Mouse (Mus musculus): ENCODE measurements around the gene Zc3h10. TPM values are rescaled to one million over a fixed set of nuclear protein-coding genes. Genes with fewer than 3 reads are reported as not detected.

Gene Zc3h10
- 32.2 TPM for polyA plus RNA-seq (2017; shearing (Covaris generic))

GRCm38 (mm10) chr10:128547361-128548032 lies at the start of gene Zc3h10:
Gene Zc3h10, minus strand, starts transcription at chr10:128547774.

GRCm38 (mm10) chr10:128589464-128590192 lies 42.1 kb upstream of the Zc3h10 start, which contains the start of gene Erbb3:
Gene Erbb3, minus strand, starts transcription at chr10:128589652.

GRCm38 (mm10) chr10:128565788-128566531 lies 18.4 kb upstream of the Zc3h10 start, which contains the start of gene Pa2g4:
Gene Pa2g4, minus strand, starts transcription at chr10:128565987.

GRCm38 (mm10) chr10:128548947-128549681 lies 1.5 kb upstream of the Zc3h10 start, which contains the start of gene Rpl41:
Gene Rpl41, minus strand, starts transcription at chr10:128549305.

GRCm38 (mm10) chr10:128525671-128526308 lies 21.8 kb downstream of the Zc3h10 start, which contains the start of gene Esyt1:
Gene Esyt1, minus strand, starts transcription at chr10:128525871.

GRCm38 (mm10) chr10:128498590-128498989 lies 49.0 kb downstream of the Zc3h10 start, which contains the start of gene Myl6b:
Gene Myl6b, minus strand, starts transcription at chr10:128498685.

GRCm38 (mm10) chr10:128493695-128494666 lies 53.6 kb downstream of the Zc3h10 start, which contains the start of gene Myl6:
Gene Myl6, minus strand, starts transcription at chr10:128494145.

Other genes with a start within 250 kb of the Zc3h10 start
- not detected for gene Il23a, start 249.0 kb downstream of the Zc3h10 start, polyA plus RNA-seq (2017; shearing (Covaris generic))
- 38.5 TPM for gene Pan2, start 244.4 kb downstream of the Zc3h10 start, polyA plus RNA-seq (2017; shearing (Covaris generic))
- 20.3 TPM for gene Cnpy2, start 225.3 kb downstream of the Zc3h10 start, polyA plus RNA-seq (2017; shearing (Covaris generic))
- gene Cs, start 210.0 kb downstream of the Zc3h10 start, polyA plus RNA-seq (2017; shearing (Covaris generic)): 107 TPM
- gene Coq10a, start 178.8 kb downstream of the Zc3h10 start, polyA plus RNA-seq (2017; shearing (Covaris generic)): 24.7 TPM
- gene Ankrd52, start 170.7 kb downstream of the Zc3h10 start, polyA plus RNA-seq (2017; shearing (Covaris generic)): 6.6 TPM
- not detected for gene Slc39a5, start 146.5 kb downstream of the Zc3h10 start, polyA plus RNA-seq (2017; shearing (Covaris generic))
- gene Nabp2, start 136.3 kb downstream of the Zc3h10 start, polyA plus RNA-seq (2017; shearing (Covaris generic)): 47.4 TPM
- gene Rnf41, start 136.1 kb downstream of the Zc3h10 start, polyA plus RNA-seq (2017; shearing (Covaris generic)): 24.5 TPM
- gene Smarcc2, start 88.5 kb downstream of the Zc3h10 start, polyA plus RNA-seq (2017; shearing (Covaris generic)): 86.8 TPM
- gene Myl6, start 53.6 kb downstream of the Zc3h10 start, polyA plus RNA-seq (2017; shearing (Covaris generic)): 1,164 TPM
- 2.0 TPM for gene Myl6b, start 49.1 kb downstream of the Zc3h10 start, polyA plus RNA-seq (2017; shearing (Covaris generic))
- 244 TPM for gene Esyt1, start 21.9 kb downstream of the Zc3h10 start, polyA plus RNA-seq (2017; shearing (Covaris generic))
- gene Rpl41, start 1.5 kb upstream of the Zc3h10 start, polyA plus RNA-seq (2017; shearing (Covaris generic)): 2,530 TPM
- 20.1 TPM for gene Pa2g4, start 18.2 kb upstream of the Zc3h10 start, polyA plus RNA-seq (2017; shearing (Covaris generic))
- gene Erbb3, start 41.9 kb upstream of the Zc3h10 start, polyA plus RNA-seq (2017; shearing (Covaris generic)): 2.1 TPM
- gene Rps26, start 79.0 kb upstream of the Zc3h10 start, polyA plus RNA-seq (2017; shearing (Covaris generic)): 545 TPM
- 0.77 TPM for gene Ikzf4, start 98.2 kb upstream of the Zc3h10 start, polyA plus RNA-seq (2017; shearing (Covaris generic))
- gene Suox, start 126.3 kb upstream of the Zc3h10 start, polyA plus RNA-seq (2017; shearing (Covaris generic)): 4.1 TPM
- 25.1 TPM for gene Rab5b, start 148.5 kb upstream of the Zc3h10 start, polyA plus RNA-seq (2017; shearing (Covaris generic))
- gene Pmel, start 156.4 kb upstream of the Zc3h10 start, polyA plus RNA-seq (2017; shearing (Covaris generic)): 2.5 TPM
- 14.1 TPM for gene Cdk2, start 157.3 kb upstream of the Zc3h10 start, polyA plus RNA-seq (2017; shearing (Covaris generic))
- gene Dgka, start 197.1 kb upstream of the Zc3h10 start, polyA plus RNA-seq (2017; shearing (Covaris generic)): 635 TPM
- gene Pym1, start 200.1 kb upstream of the Zc3h10 start, polyA plus RNA-seq (2017; shearing (Covaris generic)): 23.9 TPM
- gene Mmp19, start 243.1 kb upstream of the Zc3h10 start, polyA plus RNA-seq (2017; shearing (Covaris generic)): not detected

All from effector memory CD4-positive, alpha-beta T cell, adult 5 months (primary cell).